Mouse (Mus musculus): ENCODE data around the gene Enah.

- no peak for TF ChIP-seq POLR2A (IDR thresholded peaks at IDR 0.05; ENCODE audit: control insufficient read depth in 1 of 2, insufficient read depth in 1 of 2, low read depth in 1 of 2, low read length in 2 of 2, poor library complexity in 1 of 2)
- no peak for TF ChIP-seq UBTF (IDR thresholded peaks at IDR 0.05; ENCODE audit: borderline replicate concordance, insufficient read depth, low read depth, low read length)
Observed at GRCm38 (mm10) chr1:181928388-181928787, 91.4 kb downstream of the Enah start.

Measured in MEL (cell line).